Mouse (Mus musculus): ENCODE results near the gene Gm10142.

- TF ChIP-seq CTCF (IDR thresholded peaks at IDR 0.05; ENCODE audit: control insufficient read depth, insufficient read depth, insufficient replicate concordance, low read depth, low read length): no peak
- TF ChIP-seq POLR2A (IDR thresholded peaks at IDR 0.05; ENCODE audit: control insufficient read depth, low read depth, low read length): no peak
Measured at GRCm38 (mm10) chr10:77728280-77728679, 12.7 kb downstream of the Gm10142 start.
